Mouse (Mus musculus) heart, adult 18-20 months (tissue): ENCODE data around the gene Spic. TPM values are rescaled to one million over a fixed set of nuclear protein-coding genes. Genes with fewer than 3 reads are reported as not detected.

Source experiments
- DNase-seq, 2 experiments: peaks; one replicate each; pipeline ENCODE4 v3.0.0; 2021 to 2022; ENCODE audit warnings: mixed read lengths in 1 of 2
- total RNA-seq, 2 experiments: library from RNA; stranded (reverse); gene quantifications; 2 replicates each; pipeline ENCODE4 v1.2.3; 2021

Gene Spic
- total RNA-seq, 2 experiments from 2014 or later, result 0.90 TPM; not detected in 1

DNA sequence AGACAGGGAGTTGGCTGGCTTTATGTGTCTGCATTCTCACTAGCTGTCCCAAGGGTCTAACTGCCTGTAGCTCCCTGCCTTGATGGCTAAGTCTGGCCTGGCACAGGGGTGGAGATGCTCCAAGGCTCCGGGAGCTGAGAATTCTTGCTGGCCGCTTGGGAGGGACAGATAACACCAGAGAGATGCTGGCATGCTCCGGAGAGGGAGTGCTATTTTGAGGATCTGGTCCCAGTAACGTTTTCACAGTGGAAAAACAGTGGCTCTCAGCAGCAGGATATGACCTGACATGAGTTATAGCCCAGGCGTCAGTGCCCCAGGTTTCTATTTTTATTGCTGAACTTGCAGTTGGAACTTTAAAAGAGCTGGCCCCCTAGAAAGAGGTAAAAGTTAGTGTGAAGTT, 39.4 kb downstream of the Spic start:
- peak; percentile 44 to 68 for DNase-seq

DNA sequence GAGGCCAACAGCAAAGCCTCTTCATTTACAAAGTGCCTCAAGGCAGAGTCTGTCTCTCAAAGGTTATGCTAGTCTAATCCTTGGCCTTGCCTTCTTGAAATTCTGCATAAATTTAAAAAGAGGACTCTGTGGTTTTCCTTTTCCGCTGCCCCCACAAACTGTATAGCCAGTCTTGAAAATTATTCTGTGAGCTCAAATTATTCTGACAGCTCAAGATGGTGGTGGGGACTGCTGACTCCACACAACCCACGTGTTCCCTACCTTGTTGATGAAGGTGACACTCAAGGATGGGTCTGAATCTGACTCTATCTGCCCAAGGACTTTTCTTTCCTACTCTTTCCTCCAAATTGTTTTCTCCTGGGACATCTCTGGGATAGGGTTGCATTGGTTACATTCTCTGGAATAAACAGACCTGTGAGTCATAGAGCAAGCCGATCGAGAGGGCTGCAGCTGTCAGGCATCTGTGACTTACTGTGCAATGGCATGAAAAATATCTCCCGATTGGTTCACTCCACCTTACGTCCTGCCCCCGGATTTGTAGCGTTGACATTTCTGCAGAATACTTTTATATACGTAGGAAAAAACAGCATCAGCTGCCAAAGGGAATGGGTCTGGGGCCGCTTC, 53.4 kb downstream of the Spic start:
- no peak for DNase-seq

DNA sequence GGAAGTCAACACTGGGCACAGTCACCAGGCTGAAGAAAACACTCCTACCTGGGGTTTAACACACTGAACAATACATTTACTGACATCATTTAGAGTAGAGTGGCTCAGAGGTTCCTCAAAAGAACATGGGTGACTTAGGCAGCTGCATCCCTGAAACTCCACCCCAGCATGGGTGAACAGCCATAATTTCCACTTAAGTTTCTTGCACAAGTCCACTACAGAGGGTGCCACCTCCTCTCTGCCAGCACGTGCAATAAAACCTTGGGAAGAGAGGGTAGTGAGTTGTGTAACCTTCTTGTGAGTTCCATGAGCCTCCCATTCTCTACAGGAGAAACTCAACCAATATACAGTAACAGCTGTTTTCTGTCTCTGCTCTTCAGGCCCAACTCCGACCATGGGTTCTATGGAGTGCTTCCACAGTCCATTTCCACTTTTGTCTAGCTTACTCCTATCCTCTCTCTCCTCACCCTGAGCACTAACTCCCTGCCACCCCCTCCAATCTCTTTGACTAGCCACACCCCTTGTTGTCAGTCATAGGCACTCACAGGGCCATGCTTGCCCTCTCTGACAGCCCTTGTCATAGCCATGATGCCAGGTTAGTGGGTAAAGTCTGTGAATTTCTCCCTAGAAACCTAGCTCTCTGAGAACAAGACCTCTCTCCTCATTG, 54.0 kb downstream of the Spic start:
- DNase-seq, result no peak

DNA sequence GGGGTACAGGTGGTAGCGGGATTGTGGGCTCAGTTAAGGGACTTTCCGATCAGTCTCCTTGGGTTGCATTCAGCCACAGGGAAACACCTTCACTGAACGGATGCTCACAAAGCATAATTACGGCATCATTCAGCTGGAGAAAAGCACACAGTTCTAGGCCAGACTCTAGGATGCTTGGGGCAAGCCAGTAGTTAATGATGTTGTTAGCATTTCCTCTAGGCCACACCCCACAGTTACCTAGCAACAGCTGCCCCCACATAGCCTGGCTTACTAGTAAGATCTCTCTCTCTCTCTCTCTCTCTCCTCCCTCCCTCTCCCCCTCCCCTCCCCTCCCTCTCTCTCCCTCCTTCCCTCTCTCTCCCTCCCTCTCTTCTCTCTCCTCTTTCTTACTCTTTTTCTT, 57.8 kb downstream of the Spic start:
- DNase-seq, result no peak

DNA sequence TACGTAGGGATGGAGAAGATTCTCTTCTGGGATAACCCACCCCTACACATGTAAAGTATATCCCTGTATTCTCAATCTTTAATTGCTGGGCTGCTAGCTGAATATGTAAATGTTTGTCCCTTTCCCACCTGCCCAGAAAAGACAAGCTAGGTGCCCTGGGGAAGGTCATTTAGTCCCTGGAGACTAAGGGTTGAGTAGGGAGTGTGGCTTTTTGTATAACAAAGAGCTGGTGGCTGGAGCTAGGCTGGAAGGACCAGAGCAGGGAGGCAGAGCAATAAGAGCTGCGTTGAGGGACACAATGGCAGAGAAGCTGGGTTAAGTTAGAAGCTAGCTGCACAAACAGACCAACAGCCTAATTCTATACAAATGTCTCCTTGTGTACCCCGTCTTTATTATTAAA, 58.6 kb downstream of the Spic start:
- no peak for DNase-seq

Other genes starting within 250 kb of the Spic start
- under 1 TPM in 1 of 2 experiments, not detected in 1; 0.41 TPM for gene Sycp3, start 225.4 kb downstream of the Spic start, total RNA-seq
- gene Chpt1, start 180.9 kb downstream of the Spic start, total RNA-seq, result 100 to 1,000 TPM; 329 to 344 TPM
- under 1 TPM; 0.37 to 0.75 TPM for gene Mybpc1, start 79.9 kb downstream of the Spic start, total RNA-seq
- gene Arl1, start 45.8 kb upstream of the Spic start, total RNA-seq, result 10 to 100 TPM; 91.1 to 95.7 TPM
- gene Utp20, start 141.8 kb upstream of the Spic start, total RNA-seq, result 10 to 100 TPM; 15.9 to 16.7 TPM
- gene Slc5a8, start 201.0 kb upstream of the Spic start, total RNA-seq, result under 1 TPM in 1 of 2 experiments, not detected in 1; 0.36 TPM